Mouse (Mus musculus) adipose tissue, adult 10 weeks (tissue): Measurements from ENCODE around the gene Mum1l1. TPM values are rescaled to one million over a fixed set of nuclear protein-coding genes. Genes with fewer than 3 reads are reported as not detected.

Source experiments
- polyA plus RNA-seq: library from polyadenylated mRNA; stranded (reverse); fragments of 350-450 nt; fragmentation: Illumina TruSeq; extraction: RNeasy Lipid Tissue Mini Kit (QIAGEN cat#74804); gene quantifications from one replicate; pipeline ENCODE4 v1.2.3, GENCODE M21; 2014; ENCODE audit warnings: low read depth, low replicate concordance

The Mum1l1 gene
- 40.8 TPM for polyA plus RNA-seq

GRCm38 (mm10) chrX:139209829-139210225 lies at the start of gene Mum1l1:
Gene Mum1l1 (plus strand): TSS chrX:139210042.

GRCm38 (mm10) chrX:139178928-139179327 lies 30.9 kb upstream of the Mum1l1 start, which contains the start of gene 4933428M09Rik:
Gene 4933428M09Rik (plus strand): TSS chrX:139179228.

Other genes starting within 250 kb of the Mum1l1 start
- gene Serpina7, start 124.8 kb upstream of the Mum1l1 start, polyA plus RNA-seq: 1.3 TPM
- gene 4930513O06Rik, start 123.8 kb upstream of the Mum1l1 start, polyA plus RNA-seq: not detected
- gene 4933428M09Rik, start 30.8 kb upstream of the Mum1l1 start, polyA plus RNA-seq: not detected
- 0.36 TPM for gene Trap1a, start 123.6 kb downstream of the Mum1l1 start, polyA plus RNA-seq